Mouse (Mus musculus) left cerebral cortex, postnatal 25 days (tissue): ENCODE results near the gene Mup18. TPM values are rescaled to one million over a fixed set of nuclear protein-coding genes. Genes with fewer than 3 reads are reported as not detected.
"Not testable (repeated sequence)": the region's sequence is repeated elsewhere in the genome, so short reads cannot be mapped to it uniquely, and the experiment has no call there.

Experiments
- DNase-seq, 2 experiments: peaks; one replicate each; pipeline ENCODE4 v3.0.0; 2022; ENCODE audit warnings: low spot score in 2 of 2, mixed read lengths in 1 of 2
- intact Hi-C: fragments of 180-260 bp; cut with DNase I; formaldehyde crosslinking; loops from one replicate; pipeline ENCODE4 v1.15.1; 2025
- total RNA-seq, 2 experiments: library from RNA; stranded (reverse); gene quantifications; 2 replicates each; pipeline ENCODE4 v1.2.3; 2021

Mup18 gene
- total RNA-seq = not detected

- DNase-seq, intact Hi-C loops: not testable (repeated sequence)
Measured at GRCm38 (mm10) chr4:61674036-61674435, at the start of gene Mup18. Gene Mup18 (minus strand): TSS chr4:61674136.

- DNase-seq, intact Hi-C loops: not testable (repeated sequence)
Measured at GRCm38 (mm10) chr4:61714296-61714695, 40.4 kb upstream of the Mup18 start.

Other genes starting within 250 kb of the Mup18 start
- gene Mup15, start 234.4 kb downstream of the Mup18 start, total RNA-seq = not detected
- gene Mup16, start 154.6 kb downstream of the Mup18 start, total RNA-seq = not detected
- gene Mup17, start 78.3 kb downstream of the Mup18 start, total RNA-seq = not detected
- not detected for gene Mup19, start 108.1 kb upstream of the Mup18 start, total RNA-seq
- under 1 TPM in 1 of 2 experiments, not detected in 1; 0.66 TPM for gene Mup5, start 161.1 kb upstream of the Mup18 start, total RNA-seq